Mouse (Mus musculus) testis, adult 2 months (tissue): Measurements from ENCODE around the gene Rrp1b.

ENCODE experiments used
- CTCF ChIP-seq: fragments of 200-500 bp; IDR thresholded peaks from 2 replicates; pipeline ENCODE4 v1.5.1; 2012; ENCODE audit warnings: low read depth, mild to moderate bottlenecking, inconsistent platforms, low read length, moderate library complexity; ENCODE audit not compliant: control insufficient read depth, insufficient read depth, insufficient replicate concordance
- POLR2A ChIP-seq: fragments of 200-500 bp; IDR thresholded peaks from 2 replicates; pipeline ENCODE4 v1.6.1; 2012; ENCODE audit warnings: low read depth, mild to moderate bottlenecking, inconsistent platforms, low read length, moderate library complexity; ENCODE audit not compliant: control insufficient read depth

DNA sequence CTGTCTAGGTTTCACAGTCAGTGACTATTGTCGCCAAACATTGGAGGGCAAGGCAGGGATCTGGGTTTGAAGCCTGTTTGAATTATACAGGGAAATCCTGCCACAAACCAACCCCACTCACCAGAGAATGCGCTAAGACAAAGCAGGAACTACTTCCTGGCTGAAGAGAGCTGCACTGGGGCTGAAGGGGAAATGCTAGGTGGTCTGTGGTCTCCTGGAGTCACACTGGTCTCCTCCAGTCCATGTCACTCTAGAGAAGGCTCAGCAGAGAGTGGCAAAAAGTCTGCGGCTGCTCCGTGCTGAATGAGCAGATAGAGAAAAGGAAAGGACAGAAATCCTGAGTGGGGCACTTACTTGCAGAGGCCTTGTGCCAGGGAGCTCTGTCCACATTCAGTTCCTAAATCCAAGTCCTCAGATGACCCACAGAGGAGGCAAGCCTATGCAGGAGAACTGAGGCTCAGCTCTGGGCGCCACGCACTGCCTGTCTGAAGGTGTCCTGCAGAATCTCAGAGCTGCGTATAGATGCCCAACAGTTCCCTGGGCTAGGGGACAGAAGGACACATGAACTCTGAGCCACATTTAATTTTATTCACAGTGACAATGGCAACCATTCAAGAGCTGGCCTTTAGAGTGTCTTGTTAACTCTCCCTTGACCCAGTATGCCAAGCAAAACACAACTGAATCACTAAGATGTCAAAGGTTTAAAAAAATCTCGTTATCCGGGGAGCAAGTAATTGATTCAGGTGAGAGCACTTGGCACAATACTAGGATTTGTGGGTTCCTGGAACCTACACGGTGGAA is 75.3 kb downstream of the Rrp1b start:
- TF ChIP-seq POLR2A (no peak), CTCF (no peak)
